Mouse (Mus musculus): ENCODE results near the gene Gm20388. TPM values are rescaled to one million over a fixed set of nuclear protein-coding genes. Genes with fewer than 3 reads are reported as not detected.
A peak's percentile ranks its signal among the peaks of the same experiment; 100 is the strongest.

Gm20388 gene
- polyA plus RNA-seq, 2 experiments, result 8.5 TPM; not detected in 1

- H3K4me1 ChIP-seq (replicated peaks; ENCODE audit: control insufficient read depth in 2 of 2, insufficient read depth in 2 of 2, low read length in 1 of 2), result no peaks in the 10 kb centered on the region
- no peaks in the 10 kb centered on the region for H3K36me3 ChIP-seq (replicated peaks; ENCODE audit: control insufficient read depth, insufficient read depth, low read depth)
- H3K4me3 ChIP-seq (ENCODE audit: insufficient read depth in 1 of 2, low read depth in 2 of 2, low read length in 2 of 2), result no peak overlapping the region
- TF ChIP-seq CTCF (IDR thresholded peaks at IDR 0.05; ENCODE audit: low read depth) (no peak), EP300 (IDR thresholded peaks at IDR 0.05; ENCODE audit: low read depth) (no peak)
- 64% methylated on average over 10 of the region's 10 CpGs for WGBS (ENCODE audit: insufficient replicate concordance)
- H3K27me3 ChIP-seq (ENCODE audit: control insufficient read depth, insufficient read depth, low read length), result no peaks in the 10 kb centered on the region
- no peak overlapping the region for H3K27ac ChIP-seq
- ATAC-seq (ENCODE audit: insufficient read depth) (no peak), DNase-seq (ENCODE audit: low read depth in 3 of 3, low spot score in 3 of 3) (no peak)
- H3K9me3 ChIP-seq (ENCODE audit: control insufficient read depth, low read length), result no peaks in the 10 kb centered on the region
- H3K4me2 ChIP-seq (ENCODE audit: low read depth), result no peak overlapping the region
- H3K9ac ChIP-seq (replicated peaks), result no peak overlapping the region
Measured at GRCm38 (mm10) chr8:122118097-122118496, 2207.5 kb downstream of the Gm20388 start.

DNA sequence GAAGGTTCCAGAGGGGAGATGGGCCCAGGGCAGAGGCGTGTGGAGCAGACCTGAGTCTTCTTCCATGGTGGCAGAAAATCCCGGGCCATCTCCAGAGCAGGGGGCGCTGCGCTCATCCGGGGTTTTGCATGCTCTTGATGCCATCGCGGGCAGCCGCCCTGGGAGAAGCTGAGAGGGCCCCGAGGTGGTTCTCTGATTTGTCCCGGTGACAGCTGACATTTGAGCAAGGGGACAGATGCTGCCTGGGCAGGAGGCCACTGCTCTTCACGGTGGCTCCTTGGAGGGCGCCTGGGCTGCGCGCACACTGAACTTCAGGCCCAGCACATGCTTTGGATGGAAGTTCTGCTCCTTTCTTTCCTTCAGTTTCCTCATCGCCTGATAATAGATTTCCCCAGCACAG is 2207.9 kb downstream of the Gm20388 start:
- TF ChIP-seq CTCF (IDR thresholded peaks at IDR 0.05; ENCODE audit: low read depth), result no peak
- Histone ChIP-seq H3K9me3 (ENCODE audit: control insufficient read depth, low read length) (no peaks in the 10 kb centered on the region), H3K4me2 (ENCODE audit: low read depth) (no peak overlapping the region), H3K9ac (replicated peaks) (no peak overlapping the region), H3K4me3 (ENCODE audit: insufficient read depth in 1 of 2, low read depth in 2 of 2, low read length in 2 of 2) (no peak overlapping the region), H3K27ac (no peak overlapping the region), H3K36me3 (replicated peaks; ENCODE audit: control insufficient read depth, insufficient read depth, low read depth) (no peaks in the 10 kb centered on the region), H3K4me1 (replicated peaks; ENCODE audit: control insufficient read depth in 2 of 2, insufficient read depth in 2 of 2, low read length in 1 of 2) (no peaks in the 10 kb centered on the region), H3K27me3 (ENCODE audit: control insufficient read depth, insufficient read depth, low read length) (no peaks in the 10 kb centered on the region)
- 73% methylated on average over 15 of the region's 15 CpGs for WGBS (ENCODE audit: insufficient replicate concordance)
- DNase-seq (ENCODE audit: low read depth in 3 of 3, low spot score in 3 of 3) (no peak), ATAC-seq (ENCODE audit: insufficient read depth) (no peak)

DNA sequence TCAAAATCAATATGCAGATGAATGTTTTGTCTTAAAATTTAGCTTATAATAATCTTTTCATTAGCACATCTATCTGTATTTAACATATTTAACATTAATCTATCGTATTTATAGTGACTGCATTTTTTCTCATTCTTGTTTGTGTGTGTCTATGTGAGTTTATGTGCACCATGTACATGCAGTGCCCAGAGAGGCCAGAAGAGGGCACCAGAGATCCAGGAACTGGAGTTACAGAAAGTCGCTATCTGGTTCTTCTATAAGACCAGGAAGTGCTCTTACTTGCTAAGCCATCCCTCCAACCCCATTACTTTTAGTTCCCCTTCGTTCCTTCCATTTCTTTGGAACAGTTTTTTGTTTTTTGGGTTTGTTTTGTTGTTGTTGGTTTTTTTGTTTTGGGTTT is 2213.7 kb downstream of the Gm20388 start:
- Histone ChIP-seq H3K36me3 (replicated peaks; ENCODE audit: control insufficient read depth, insufficient read depth, low read depth) (no peaks in the 10 kb centered on the region), H3K4me1 (replicated peaks; ENCODE audit: control insufficient read depth in 2 of 2, insufficient read depth in 2 of 2, low read length in 1 of 2) (no peaks in the 10 kb centered on the region), H3K9ac (replicated peaks) (no peak overlapping the region), H3K9me3 (ENCODE audit: control insufficient read depth, low read length) (no peaks in the 10 kb centered on the region), H3K27ac (no peak overlapping the region), H3K4me3 (ENCODE audit: insufficient read depth in 1 of 2, low read depth in 2 of 2, low read length in 2 of 2) (no peak overlapping the region), H3K4me2 (ENCODE audit: low read depth) (no peak overlapping the region), H3K27me3 (ENCODE audit: control insufficient read depth, insufficient read depth, low read length) (no peaks in the 10 kb centered on the region)
- TF ChIP-seq EP300 (IDR thresholded peaks at IDR 0.05; ENCODE audit: low read depth) (no peak), CTCF (IDR thresholded peaks at IDR 0.05; ENCODE audit: low read depth) (peak; percentile 42; the same call in 1 of the 2 replicates)
- DNase-seq (ENCODE audit: low read depth in 3 of 3, low spot score in 3 of 3), result no peak
- 65% methylated on average over 3 of the region's 3 CpGs for WGBS (ENCODE audit: insufficient replicate concordance)
- ATAC-seq (ENCODE audit: insufficient read depth), result no peak

DNA sequence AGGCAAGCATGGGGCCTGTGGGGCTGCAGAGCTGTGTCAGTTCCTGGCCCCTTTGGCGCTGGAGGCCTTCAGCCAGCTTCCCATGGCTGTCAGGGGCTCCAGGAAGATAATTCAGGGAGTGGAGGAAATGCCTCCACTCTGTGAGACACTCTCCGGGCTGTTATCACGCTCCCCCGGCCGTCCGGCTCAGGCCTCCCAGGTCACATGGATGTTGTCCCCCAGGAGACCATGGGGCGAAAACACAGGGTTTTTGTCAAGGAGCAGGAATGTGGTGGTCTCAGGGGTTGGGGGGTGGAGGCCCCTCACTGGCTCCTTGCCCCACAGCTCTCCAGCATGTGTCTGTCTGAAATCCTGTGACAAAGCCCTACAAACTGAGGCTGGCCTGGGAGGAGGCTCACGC is 2216.0 kb downstream of the Gm20388 start:
- TF ChIP-seq CTCF (IDR thresholded peaks at IDR 0.05; ENCODE audit: low read depth) (no peak), EP300 (IDR thresholded peaks at IDR 0.05; ENCODE audit: low read depth) (no peak)
- no peaks in the 10 kb centered on the region for H3K36me3 ChIP-seq (replicated peaks; ENCODE audit: control insufficient read depth, insufficient read depth, low read depth)
- WGBS (ENCODE audit: insufficient replicate concordance), result 45% methylated on average over 8 of the region's 8 CpGs
- no peaks in the 10 kb centered on the region for H3K4me1 ChIP-seq (replicated peaks; ENCODE audit: control insufficient read depth in 2 of 2, insufficient read depth in 2 of 2, low read length in 1 of 2)
- no peak overlapping the region for H3K4me3 ChIP-seq (ENCODE audit: insufficient read depth in 1 of 2, low read depth in 2 of 2, low read length in 2 of 2)
- no peak for ATAC-seq (ENCODE audit: insufficient read depth)
- no peak overlapping the region for H3K27ac ChIP-seq
- H3K9me3 ChIP-seq (ENCODE audit: control insufficient read depth, low read length), result no peaks in the 10 kb centered on the region
- H3K9ac ChIP-seq (replicated peaks), result no peak overlapping the region
- DNase-seq (ENCODE audit: low read depth in 3 of 3, low spot score in 3 of 3), result no peak
- no peak overlapping the region for H3K4me2 ChIP-seq (ENCODE audit: low read depth)
- H3K27me3 ChIP-seq (ENCODE audit: control insufficient read depth, insufficient read depth, low read length), result no peaks in the 10 kb centered on the region

DNA sequence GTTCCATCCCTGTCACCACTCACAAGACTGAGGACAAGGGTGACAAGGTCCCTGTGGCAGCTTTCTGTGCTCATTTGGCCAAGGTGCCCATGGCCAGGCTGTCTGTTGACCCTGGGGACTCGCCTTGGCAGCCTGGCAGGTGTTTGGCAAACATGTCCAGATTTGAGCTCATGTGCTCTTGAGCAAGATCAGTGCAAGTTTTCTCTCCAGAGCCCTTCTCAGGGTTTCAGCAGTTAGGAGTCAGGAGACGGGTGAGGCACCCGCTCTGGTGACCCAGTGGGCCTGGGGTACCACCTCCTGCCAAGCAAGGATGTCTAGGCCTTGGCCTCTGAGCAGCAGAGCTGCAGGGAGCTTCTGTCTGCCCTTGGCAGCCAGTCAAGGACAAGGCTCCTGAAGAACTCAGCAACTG is 2223.5 kb downstream of the Gm20388 start:
- no peak overlapping the region for H3K4me3 ChIP-seq (ENCODE audit: insufficient read depth in 1 of 2, low read depth in 2 of 2, low read length in 2 of 2)

More for the DNA sequence above, 2223.5 kb downstream of the Gm20388 start:
- Histone ChIP-seq H3K27ac (no peak overlapping the region), H3K27me3 (ENCODE audit: control insufficient read depth, insufficient read depth, low read length) (no peaks in the 10 kb centered on the region), H3K36me3 (replicated peaks; ENCODE audit: control insufficient read depth, insufficient read depth, low read depth) (no peaks in the 10 kb centered on the region), H3K9me3 (ENCODE audit: control insufficient read depth, low read length) (no peaks in the 10 kb centered on the region), H3K4me2 (ENCODE audit: low read depth) (no peak overlapping the region), H3K9ac (replicated peaks) (no peak overlapping the region), H3K4me1 (replicated peaks; ENCODE audit: control insufficient read depth in 2 of 2, insufficient read depth in 2 of 2, low read length in 1 of 2) (no peaks in the 10 kb centered on the region)
- 47% methylated on average over 3 of the region's 3 CpGs for WGBS (ENCODE audit: insufficient replicate concordance)
- ATAC-seq (ENCODE audit: insufficient read depth) (no peak), DNase-seq (ENCODE audit: low read depth in 3 of 3, low spot score in 3 of 3) (no peak)
- TF ChIP-seq CTCF (IDR thresholded peaks at IDR 0.05; ENCODE audit: low read depth) (no peak), EP300 (IDR thresholded peaks at IDR 0.05; ENCODE audit: low read depth) (no peak)

All from liver, embryonic 14.5 days (tissue).